Mouse (Mus musculus) heart, embryonic 14.5 days (tissue): ENCODE data around the gene Mast4. TPM values are rescaled to one million over a fixed set of nuclear protein-coding genes. Genes with fewer than 3 reads are reported as not detected.

Experiments
- ATAC-seq: fragments of 200-750 bp; cut with Nextera tagmentation; 2 replicates; pipeline ENCODE4 v1.8.0; 2017; ENCODE audit warnings: low read depth, moderate TSS enrichment; ENCODE audit not compliant: insufficient number of reproducible peaks, insufficient read depth, low FRiP score
- H3K27ac ChIP-seq, 2 experiments: fragments of 200-500 bp in 1 of 2; fragments of 300-500 bp in 1 of 2; sonication (generic) in 1 of 2; replicated peaks in 1 of 2; 2 replicates each; pipeline ENCODE4 v1.5.1; 2012 to 2014; ENCODE audit warnings: low read depth in 2 of 2, low read length in 2 of 2, control low read depth in 1 of 2, mild to moderate bottlenecking in 1 of 2, mixed read lengths in 1 of 2; ENCODE audit not compliant: control insufficient read depth in 1 of 2, insufficient read depth in 1 of 2
- H3K27me3 ChIP-seq: fragments of 300-500 bp; sonication (generic); 2 replicates; pipeline ENCODE4 v1.6.1; 2014; ENCODE audit warnings: mild to moderate bottlenecking, low read length, control low read depth; ENCODE audit not compliant: control insufficient read depth, insufficient read depth
- H3K36me3 ChIP-seq: fragments of 300-500 bp; sonication (generic); 2 replicates; pipeline ENCODE4 v1.6.1; 2014; ENCODE audit warnings: mild to moderate bottlenecking, control low read depth, low read length, mixed read lengths; ENCODE audit not compliant: control insufficient read depth, insufficient read depth
- H3K4me1 ChIP-seq, 2 experiments: fragments of 200-500 bp in 1 of 2; fragments of 300-500 bp in 1 of 2; sonication (generic) in 1 of 2; 2 replicates each; pipeline ENCODE4 v1.6.1; 2012 to 2014; ENCODE audit warnings: low read length in 2 of 2, control low read depth in 1 of 2, mixed read lengths in 1 of 2; ENCODE audit not compliant: control insufficient read depth in 2 of 2, insufficient read depth in 2 of 2
- H3K4me2 ChIP-seq: fragments of 300-500 bp; sonication (generic); 2 replicates; pipeline ENCODE4 v1.6.1; 2014; ENCODE audit warnings: mild to moderate bottlenecking, low read length
- H3K4me3 ChIP-seq, 2 experiments: fragments of 200-500 bp in 1 of 2; fragments of 300-500 bp in 1 of 2; sonication (generic) in 1 of 2; 2 replicates each; pipeline ENCODE4 v1.5.1; 2012 to 2014; ENCODE audit warnings: low read length in 2 of 2, mild to moderate bottlenecking in 2 of 2, control low read depth in 1 of 2, low read depth in 1 of 2, moderate library complexity in 1 of 2; ENCODE audit not compliant: control insufficient read depth in 1 of 2, insufficient read depth in 1 of 2
- H3K9ac ChIP-seq: fragments of 300-500 bp; sonication (generic); 2 replicates; pipeline ENCODE4 v1.6.1; 2014; ENCODE audit warnings: mild to moderate bottlenecking, low read length
- H3K9me3 ChIP-seq: fragments of 300-500 bp; sonication (generic); 2 replicates; pipeline ENCODE4 v1.6.1; 2016; ENCODE audit warnings: low read length, control low read depth; ENCODE audit not compliant: control insufficient read depth
- WGBS: fragments of 180-500 bp; shearing (Covaris S2); extraction: QIAGEN DNeasy Blood & Tissue Kit; methylation state at CpG from one replicate; pipeline ENCODE4 v1.1.7; 2014; 5-methylcytosine and 5-hydroxymethylcytosine counted together
- polyA plus RNA-seq: library from polyadenylated mRNA; unstranded; fragments of >200 nt; fragmentation: Nextera tagmentation; extraction: Ambion mirVana; gene quantifications from 2 replicates; pipeline ENCODE4 v1.2.1, GENCODE M21; 2014

Mast4 gene
- polyA plus RNA-seq, 1 experiment from 2014 or later, result 54.1 TPM

DNA sequence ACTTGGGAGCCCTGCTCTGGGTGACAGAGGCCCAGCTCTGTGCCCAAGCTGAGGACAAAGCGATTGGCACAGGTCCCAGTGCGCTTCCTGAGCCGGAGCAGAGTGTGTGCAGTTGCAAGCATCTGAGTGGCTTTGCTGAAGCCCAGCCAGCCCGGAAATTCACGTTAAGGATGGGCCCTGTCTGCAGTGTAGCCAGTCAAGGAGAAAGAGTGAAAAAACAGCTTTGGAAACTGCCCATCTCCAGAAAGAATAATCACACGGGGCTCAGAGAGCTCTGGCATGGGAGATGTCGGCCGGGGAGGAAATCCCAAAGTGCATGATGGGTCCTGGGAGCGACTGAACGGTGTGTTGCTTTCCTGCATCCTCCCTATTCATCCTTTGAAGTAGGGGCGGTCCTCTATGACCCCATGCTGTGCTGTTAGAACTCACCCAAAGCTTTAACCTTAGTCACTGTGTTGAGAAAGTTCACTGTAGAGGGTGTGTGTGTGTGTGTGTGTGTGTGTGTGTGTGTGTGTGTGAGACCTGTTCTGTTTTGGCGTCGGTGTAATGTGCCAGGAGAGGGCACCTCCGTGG lies 635.5 kb downstream of the Mast4 start:
- H3K27ac ChIP-seq, result peak overlapping the region; percentile 86 to 96
- WGBS, result 30% methylated on average over 14 of the region's 14 CpGs
- peak; percentile 91 for ATAC-seq
- H3K4me3 ChIP-seq, result peak overlapping the region; percentile 3 to 32; a peak in 2 of 4 replicates
- no peaks in the 10 kb centered on the region for H3K9me3 ChIP-seq
- no peaks in the 10 kb centered on the region for H3K36me3 ChIP-seq
- no peaks in the 10 kb centered on the region for H3K27me3 ChIP-seq
- H3K9ac ChIP-seq, result peak overlapping the region; percentile 47; the same call in 1 of the 2 replicates
- H3K4me2 ChIP-seq, result peak overlapping the region; percentile 57
- H3K4me1 ChIP-seq, result peaks cover 10% of the 10 kb centered on the region in 2 experiments; a peak in 3 of 4 replicates

DNA sequence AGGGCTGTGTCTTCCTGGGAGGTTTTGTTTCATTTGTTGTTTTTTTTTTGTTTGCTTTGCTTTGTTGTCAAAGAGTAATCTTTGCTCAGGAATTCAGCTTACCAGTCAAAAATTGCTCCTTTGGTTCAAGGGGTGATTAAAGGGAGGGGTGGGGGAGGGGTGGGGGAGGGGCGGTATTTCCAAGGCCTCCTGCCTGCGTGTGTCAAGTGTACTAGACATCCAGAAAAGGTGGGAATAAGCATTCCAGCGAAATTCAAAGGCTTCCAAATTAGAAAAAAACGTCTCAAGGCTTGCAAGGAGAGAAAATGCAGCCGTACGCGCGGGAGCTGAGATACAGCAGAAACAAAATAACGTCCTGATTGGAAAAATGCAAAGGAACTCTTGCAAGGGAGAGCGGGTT lies 636.0 kb downstream of the Mast4 start:
- Histone ChIP-seq H3K4me2 (peak overlapping the region; percentile 57), H3K4me1 (peaks cover 11 to 15% of the 10 kb centered on the region in 2 experiments; a peak in 3 of 4 replicates), H3K9me3 (no peaks in the 10 kb centered on the region), H3K4me3 (peak overlapping the region; percentile 3 to 32; a peak in 2 of 4 replicates), H3K9ac (peak overlapping the region; percentile 47; the same call in 1 of the 2 replicates), H3K27me3 (no peaks in the 10 kb centered on the region), H3K27ac (peak overlapping the region; percentile 86 to 96), H3K36me3 (no peaks in the 10 kb centered on the region)
- ATAC-seq, result no peak
- WGBS, result 19% methylated on average over 10 of the region's 10 CpGs

DNA sequence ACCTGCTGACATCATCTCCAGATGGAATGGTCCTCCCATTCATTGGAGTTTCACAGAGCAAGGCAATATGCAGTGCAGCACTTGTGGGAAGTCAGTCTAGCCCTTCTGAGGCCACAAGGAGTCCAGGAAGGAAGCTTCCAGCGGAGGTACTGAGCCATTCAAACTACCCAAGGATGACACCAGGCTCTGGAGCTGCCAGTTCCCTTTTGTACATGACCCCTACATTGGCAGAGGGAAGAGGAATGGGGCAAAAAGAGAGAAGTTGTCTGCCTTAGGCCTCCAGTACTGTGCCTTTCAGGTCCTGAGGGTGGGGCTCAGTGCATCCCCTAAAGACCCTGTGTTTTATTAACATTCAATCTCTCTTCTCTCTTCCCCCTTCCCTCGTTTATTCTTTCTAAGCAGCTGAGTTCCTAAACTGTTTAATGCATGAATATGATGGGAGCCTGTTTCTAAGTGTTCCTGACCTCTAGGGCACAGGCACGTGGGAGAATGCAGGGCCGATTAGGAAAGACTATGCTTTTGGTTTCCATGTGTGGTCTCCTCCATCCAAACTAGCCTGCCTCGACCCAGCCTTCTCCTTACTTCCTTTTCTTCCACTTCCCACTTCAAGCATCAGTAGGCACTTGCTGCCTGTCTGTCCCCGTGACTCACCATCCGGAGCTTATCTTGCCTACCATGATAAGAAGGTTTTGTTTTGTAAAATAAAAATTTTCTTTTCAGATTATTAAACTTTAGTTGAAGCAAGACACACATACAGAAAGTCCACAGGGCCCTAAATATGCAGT lies 639.0 kb downstream of the Mast4 start:
- Histone ChIP-seq H3K9me3 (no peaks in the 10 kb centered on the region), H3K27me3 (no peaks in the 10 kb centered on the region), H3K9ac (no peak overlapping the region), H3K4me2 (no peak overlapping the region), H3K4me1 (peaks cover 15 to 23% of the 10 kb centered on the region in 2 experiments), H3K4me3 (no peak overlapping the region), H3K27ac (no peak overlapping the region), H3K36me3 (no peaks in the 10 kb centered on the region)
- ATAC-seq, result no peak
- WGBS, result 57% methylated on average over 7 of the region's 7 CpGs

DNA sequence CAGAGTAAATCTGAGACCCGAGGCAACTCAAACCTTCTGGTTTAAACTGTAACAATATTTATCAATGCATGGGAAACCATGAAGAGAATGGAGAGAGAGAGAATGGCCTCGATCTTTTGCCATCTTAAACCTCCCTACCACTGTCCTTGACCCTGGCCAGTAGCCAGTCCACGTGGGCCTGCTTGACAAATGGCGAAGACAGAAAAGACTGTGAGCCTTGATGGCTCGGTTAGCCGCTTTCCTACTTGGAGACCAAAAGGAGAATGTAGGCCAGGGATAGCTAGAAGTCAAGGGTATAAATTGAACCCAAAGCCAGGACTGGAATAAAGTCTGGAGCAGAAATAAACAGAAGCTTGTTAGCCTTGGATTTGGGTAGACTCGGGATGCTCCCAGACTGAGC lies 640.1 kb downstream of the Mast4 start:
- ATAC-seq, result no peak
- no peak overlapping the region for H3K27ac ChIP-seq
- WGBS, result 88% methylated on average over 7 of the region's 7 CpGs
- no peaks in the 10 kb centered on the region for H3K9me3 ChIP-seq
- H3K4me2 ChIP-seq, result no peak overlapping the region
- no peaks in the 10 kb centered on the region for H3K36me3 ChIP-seq
- H3K9ac ChIP-seq, result no peak overlapping the region
- H3K4me3 ChIP-seq, result no peak overlapping the region
- peaks cover 14 to 23% of the 10 kb centered on the region in 2 experiments for H3K4me1 ChIP-seq
- H3K27me3 ChIP-seq, result no peaks in the 10 kb centered on the region

DNA sequence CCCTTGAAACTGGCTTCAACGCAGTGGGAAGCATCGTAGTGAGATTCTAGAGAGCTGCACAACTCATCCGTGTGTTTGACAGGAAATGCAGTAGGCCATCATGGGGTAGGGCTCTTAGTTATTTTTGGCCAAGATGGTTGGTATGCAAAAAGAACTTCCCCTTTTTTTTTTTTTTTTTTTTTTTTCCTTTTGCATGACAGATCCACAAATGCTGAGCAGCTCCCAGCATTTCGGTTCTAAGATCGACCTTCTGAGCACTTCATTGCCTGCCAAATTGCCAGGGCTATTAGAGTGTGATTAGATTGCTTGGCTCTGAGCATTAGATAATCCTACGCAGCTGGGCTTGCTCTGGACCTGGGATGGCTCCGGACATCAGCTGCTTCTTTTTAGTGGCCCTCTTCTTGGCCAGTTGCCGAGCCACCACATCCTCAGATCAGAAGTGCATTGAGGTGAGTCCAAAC lies 640.9 kb downstream of the Mast4 start, which contains the start of gene Cd180:
Cd180 (plus strand) TSS at position 218 of the 461 bp plus-strand sequence.
- no peaks in the 10 kb centered on the region for H3K9me3 ChIP-seq
- H3K4me3 ChIP-seq, result no peak within 1 kb of the TSS
- H3K27me3 ChIP-seq, result no peaks in the 10 kb centered on the region
- H3K27ac ChIP-seq, result peak within 1 kb of the TSS; percentile 46 to 50; a peak in 1 of 4 replicates
- H3K36me3 ChIP-seq, result no peaks in the 10 kb centered on the region
- 48% methylated on average over 8 of the region's 8 CpGs for WGBS
- peaks cover 6 to 17% of the 10 kb centered on the region in 2 experiments for H3K4me1 ChIP-seq
- no peak within 1 kb of the TSS for H3K9ac ChIP-seq
- ATAC-seq, result no peak
- no peak within 1 kb of the TSS for H3K4me2 ChIP-seq

DNA sequence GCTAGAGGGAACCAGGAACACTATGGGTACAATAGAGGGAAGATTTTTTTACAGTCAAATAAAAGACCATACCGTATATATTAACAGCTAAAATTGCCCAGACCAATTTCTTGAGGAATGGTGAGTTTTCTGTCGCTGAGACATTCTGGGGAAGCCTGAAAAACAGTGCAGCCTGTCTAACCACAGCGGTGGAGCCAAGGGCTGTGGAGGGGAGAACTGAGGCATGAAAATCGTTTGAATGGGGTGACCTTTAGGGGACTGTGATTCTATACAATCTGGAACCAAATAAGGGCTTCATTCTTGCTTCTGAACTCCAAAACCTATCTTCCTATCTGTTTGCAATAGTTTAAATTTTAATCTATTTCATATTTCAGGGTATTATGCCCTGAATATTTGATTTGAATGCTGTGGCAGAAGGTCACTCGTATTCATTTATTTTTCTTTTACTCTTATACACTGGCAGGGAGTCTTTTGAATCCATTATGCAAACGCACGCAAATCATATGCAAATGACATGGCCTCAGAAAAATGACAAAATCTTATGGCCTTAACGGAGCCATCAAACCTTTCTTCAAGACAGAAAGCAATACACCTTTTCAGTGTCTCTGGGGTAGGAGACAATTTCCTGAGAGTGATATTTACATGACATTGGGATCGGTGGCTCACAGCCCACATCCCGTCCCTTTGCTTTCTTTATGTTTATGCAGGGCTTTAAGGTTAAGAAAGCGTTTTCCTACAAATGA lies 642.7 kb downstream of the Mast4 start:
- no peak for ATAC-seq
- H3K27me3 ChIP-seq, result no peaks in the 10 kb centered on the region
- no peak overlapping the region for H3K4me3 ChIP-seq
- no peaks in the 10 kb centered on the region for H3K36me3 ChIP-seq
- H3K27ac ChIP-seq, result no peak overlapping the region
- H3K9me3 ChIP-seq, result no peaks in the 10 kb centered on the region
- 73% methylated on average over 11 of the region's 11 CpGs for WGBS
- no peak overlapping the region for H3K9ac ChIP-seq
- peaks cover 6 to 13% of the 10 kb centered on the region in 2 experiments for H3K4me1 ChIP-seq
- H3K4me2 ChIP-seq, result no peak overlapping the region

DNA sequence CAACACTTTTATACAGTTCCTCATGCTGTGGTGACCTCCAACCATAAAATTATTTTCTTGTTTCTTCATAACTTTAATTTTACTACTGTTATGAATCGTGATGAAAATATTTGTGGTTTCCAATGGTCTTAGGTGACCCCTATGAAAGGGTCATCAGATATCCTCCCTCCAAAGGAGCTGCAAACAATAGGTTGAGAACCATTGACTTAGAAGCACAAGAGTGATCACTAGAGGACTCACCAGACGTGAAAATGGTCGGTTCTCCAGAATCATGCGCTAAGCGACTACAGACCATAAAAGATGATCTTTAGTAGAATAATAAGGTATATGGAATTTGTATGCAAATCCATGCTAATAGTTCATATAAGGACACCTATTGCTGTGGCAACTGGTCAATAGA lies 644.1 kb downstream of the Mast4 start:
- Histone ChIP-seq H3K36me3 (no peaks in the 10 kb centered on the region), H3K4me1 (peaks cover 6 to 13% of the 10 kb centered on the region in 2 experiments), H3K9me3 (no peaks in the 10 kb centered on the region), H3K9ac (no peak overlapping the region), H3K4me2 (no peak overlapping the region), H3K27ac (no peak overlapping the region), H3K27me3 (no peaks in the 10 kb centered on the region), H3K4me3 (no peak overlapping the region)
- no peak for ATAC-seq
- WGBS, result 84% methylated on average over 5 of the region's 5 CpGs
